Mouse (Mus musculus) forebrain, embryonic 12.5 days (tissue): ENCODE results near the gene Adgrl1. TPM values are rescaled to one million over a fixed set of nuclear protein-coding genes. Genes with fewer than 3 reads are reported as not detected.

Source experiments
- ATAC-seq: fragments of 200-750 bp; cut with Nextera tagmentation; 2 replicates; pipeline ENCODE4 v1.8.0; 2017; ENCODE audit warnings: moderate TSS enrichment; ENCODE audit not compliant: low FRiP score
- H3K27ac ChIP-seq: fragments of 300-500 bp; sonication (generic); 2 replicates; pipeline ENCODE4 v1.5.1; 2016; ENCODE audit warnings: mild to moderate bottlenecking
- H3K27me3 ChIP-seq: fragments of 300-500 bp; sonication (generic); 2 replicates; pipeline ENCODE4 v1.6.1; 2016; ENCODE audit warnings: mild to moderate bottlenecking
- H3K36me3 ChIP-seq: fragments of 300-500 bp; sonication (generic); replicated peaks from 2 replicates; pipeline ENCODE4 v1.6.1; 2016; ENCODE audit warnings: mild to moderate bottlenecking
- H3K4me1 ChIP-seq: fragments of 300-500 bp; sonication (generic); 2 replicates; pipeline ENCODE4 v1.6.1; 2016
- H3K4me2 ChIP-seq: fragments of 300-500 bp; sonication (generic); 2 replicates; pipeline ENCODE4 v1.6.1; 2016; ENCODE audit warnings: mild to moderate bottlenecking, moderate library complexity
- H3K4me3 ChIP-seq: fragments of 300-500 bp; sonication (generic); replicated peaks from 2 replicates; pipeline ENCODE4 v1.5.1; 2016; ENCODE audit warnings: mild to moderate bottlenecking
- H3K9ac ChIP-seq: fragments of 300-500 bp; sonication (generic); 2 replicates; pipeline ENCODE4 v1.6.1; 2016; ENCODE audit warnings: mild to moderate bottlenecking
- H3K9me3 ChIP-seq: fragments of 300-500 bp; sonication (generic); 2 replicates; pipeline ENCODE4 v1.6.1; 2016
- WGBS: fragments of 180-500 bp; shearing (Covaris S2); methylation state at CpG from one replicate; pipeline ENCODE4 v1.1.7; 2016; 5-methylcytosine and 5-hydroxymethylcytosine counted together
- polyA plus RNA-seq: library from polyadenylated mRNA; unstranded; fragments of >200 nt; fragmentation: Nextera tagmentation; extraction: Ambion mirVana; gene quantifications from 2 replicates; pipeline ENCODE4 v1.2.1, GENCODE M21; 2016

Gene Adgrl1
- polyA plus RNA-seq, 1 experiment from 2014 or later = 31.3 TPM

DNA sequence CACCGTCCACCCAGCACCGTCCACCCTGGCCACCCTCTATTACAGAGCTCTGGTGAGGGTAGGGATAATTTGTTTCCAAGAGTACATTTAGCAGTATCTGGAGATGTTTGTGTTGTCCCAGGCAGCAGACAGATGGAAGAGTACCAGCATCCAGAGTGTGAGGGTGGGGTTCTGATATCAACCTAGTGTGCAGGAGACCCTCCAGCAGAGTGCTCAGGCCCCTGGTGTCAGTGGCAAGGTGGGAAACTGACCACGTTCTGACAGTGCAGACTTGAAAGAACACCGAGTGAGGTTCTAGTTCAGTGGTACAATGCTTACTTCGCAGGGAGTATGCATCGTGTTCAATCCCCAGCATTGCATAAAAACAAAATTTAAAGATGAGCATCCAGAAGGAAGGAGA is 71.8 kb downstream of the Adgrl1 start:
- Histone ChIP-seq H3K9me3 (no peaks in the 10 kb centered on the region), H3K27me3 (no peaks in the 10 kb centered on the region), H3K4me3 (peak overlapping the region; percentile 93; the same call in 1 of the 2 replicates), H3K4me1 (peaks cover 26% of the 10 kb centered on the region), H3K4me2 (peak overlapping the region; percentile 95), H3K36me3 (peaks cover 27% of the 10 kb centered on the region), H3K9ac (peak overlapping the region; percentile 79; the same call in 1 of the 2 replicates), H3K27ac (no peak overlapping the region)
- no peak for ATAC-seq
- WGBS = 71% methylated on average over 6 of the region's 6 CpGs

DNA sequence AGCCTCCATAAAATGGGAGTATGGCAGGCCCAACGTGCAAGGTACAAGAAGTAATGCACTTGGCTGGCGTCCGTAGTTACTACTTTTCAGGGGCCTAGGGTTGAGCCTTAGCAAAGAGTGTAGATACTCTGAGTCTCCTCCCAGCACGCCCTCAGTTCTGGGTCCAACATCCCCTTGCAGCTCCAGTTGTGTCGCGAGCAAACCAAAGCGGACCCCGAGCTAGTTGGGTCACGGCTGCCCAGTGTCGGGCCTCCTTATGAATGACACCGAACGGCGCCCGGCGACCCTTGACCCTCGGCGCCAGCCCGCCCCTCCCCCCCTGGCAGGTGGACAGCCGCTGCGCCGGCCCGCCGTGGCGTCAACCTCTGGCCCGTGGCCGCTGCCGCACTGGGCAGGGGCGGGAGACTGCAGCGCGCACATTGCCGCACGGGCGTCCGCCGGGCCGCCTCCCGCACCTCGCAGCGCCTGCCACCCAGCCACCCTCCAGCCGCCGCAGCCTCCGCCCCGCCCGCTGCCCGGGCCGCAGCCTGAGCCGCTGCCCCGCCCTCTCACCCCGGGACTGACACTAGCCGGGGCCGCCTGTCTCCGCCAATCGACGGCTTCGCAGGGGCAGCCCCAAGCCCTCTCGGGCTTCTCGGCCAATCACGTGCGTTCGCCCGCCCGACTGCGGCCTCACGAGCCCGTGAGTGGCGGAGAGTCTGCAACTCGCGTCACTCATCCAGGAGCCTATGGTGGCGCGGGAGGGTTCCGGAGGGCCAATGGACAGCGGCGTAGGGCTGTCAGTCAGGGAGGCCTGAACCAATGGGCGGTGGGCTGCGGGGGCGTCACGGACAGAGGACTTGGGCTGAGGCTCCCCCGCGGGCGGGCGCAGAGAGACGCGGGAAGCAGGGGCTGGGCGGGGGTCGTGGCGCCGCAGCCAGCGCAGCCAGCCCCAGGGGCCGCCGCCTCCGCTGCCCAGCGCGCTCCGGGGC is 72.5 kb downstream of the Adgrl1 start, which contains the start of gene Prkaca:
Gene Prkaca (plus strand): TSS at position 844 of the 971 bp plus-strand sequence.
- under 1% methylated on average over 78 of the region's 94 CpGs for WGBS
- Histone ChIP-seq H3K4me3 (peak within 1 kb of the TSS; percentile 93), H3K27me3 (no peaks in the 10 kb centered on the region), H3K4me1 (peaks cover 34% of the 10 kb centered on the region), H3K36me3 (peaks cover 25% of the 10 kb centered on the region), H3K9ac (peak within 1 kb of the TSS; percentile 86), H3K9me3 (no peaks in the 10 kb centered on the region), H3K27ac (peak within 1 kb of the TSS; percentile 82), H3K4me2 (peak within 1 kb of the TSS; percentile 99)
- peak; percentile 100 for ATAC-seq

DNA sequence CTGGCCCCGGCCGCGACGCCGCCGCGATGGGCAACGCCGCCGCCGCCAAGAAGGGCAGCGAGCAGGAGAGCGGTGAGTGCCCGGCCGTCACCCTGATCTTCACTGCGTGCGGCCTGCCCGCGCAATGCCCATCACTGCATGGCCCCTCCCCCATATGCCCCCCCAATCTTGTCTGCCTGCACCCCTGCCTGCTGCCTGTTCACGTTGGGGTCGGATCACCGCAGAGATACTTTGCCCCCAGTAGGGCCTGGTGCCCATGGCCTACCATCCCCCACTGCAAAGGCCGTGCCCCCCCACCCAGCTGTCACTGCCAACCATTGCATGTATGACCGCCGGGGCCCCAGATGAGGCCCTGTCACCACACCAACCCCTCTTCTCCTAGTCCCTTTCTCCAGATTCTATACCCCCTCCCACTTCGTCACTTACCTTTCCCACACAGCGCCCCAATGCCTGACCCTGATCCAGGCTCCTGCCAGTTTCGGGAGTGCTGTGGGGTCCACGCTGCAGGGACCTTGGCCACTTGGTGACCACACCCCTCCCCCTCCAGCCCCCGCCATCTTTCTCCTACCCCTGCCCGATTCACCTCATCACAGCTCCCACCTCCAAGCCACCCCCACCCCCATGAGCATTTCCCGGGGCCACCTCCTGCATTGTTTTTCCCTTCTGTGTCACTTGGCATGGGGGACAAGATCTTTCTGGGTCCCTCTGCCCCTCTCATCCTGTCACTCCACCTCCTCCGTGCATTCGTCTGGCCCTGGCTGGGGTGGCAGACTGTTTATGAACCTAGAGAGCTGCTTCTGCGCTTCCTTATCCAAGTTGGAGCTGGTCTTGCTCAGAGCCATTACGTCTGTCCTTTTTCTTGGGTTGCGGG is 73.5 kb downstream of the Adgrl1 start:
- no peak for ATAC-seq
- peak overlapping the region; percentile 86 for H3K9ac ChIP-seq

DNA sequence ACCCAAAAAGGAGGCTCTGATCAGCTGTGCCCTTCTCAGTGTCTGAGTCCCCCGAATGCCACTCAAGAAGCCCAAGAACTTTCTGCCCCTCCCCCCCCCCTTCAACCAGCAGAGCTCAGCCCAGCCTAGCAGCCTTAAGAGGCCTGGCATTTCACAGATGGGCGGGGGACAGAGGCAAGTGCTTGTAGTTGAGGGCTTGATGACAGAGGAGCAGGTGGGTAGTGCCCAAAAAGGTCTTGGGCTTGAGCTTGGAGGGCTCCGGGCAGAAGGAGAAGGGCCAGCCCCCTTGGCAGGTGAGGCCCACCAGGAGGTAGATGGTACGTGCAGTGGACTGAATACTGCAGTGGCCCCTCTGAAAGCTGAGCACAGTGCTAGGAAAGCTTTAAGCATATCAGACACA is 74.6 kb downstream of the Adgrl1 start:
- WGBS = 73% methylated on average over 4 of the region's 4 CpGs
- Histone ChIP-seq H3K4me3 (no peak overlapping the region; the same call in 1 of the 2 replicates), H3K9me3 (no peaks in the 10 kb centered on the region), H3K27ac (no peak overlapping the region), H3K4me1 (peaks cover 44% of the 10 kb centered on the region), H3K4me2 (peak overlapping the region; percentile 99), H3K9ac (0 out of 2 replicates have a peak overlapping the region, but pooled peaks have one; percentile 86), H3K27me3 (no peaks in the 10 kb centered on the region), H3K36me3 (peaks cover 9% of the 10 kb centered on the region)
- no peak for ATAC-seq

More for the DNA sequence above, 73.5 kb downstream of the Adgrl1 start:
- peak overlapping the region; percentile 99 for H3K4me2 ChIP-seq
- WGBS = 6% methylated on average over 21 of the region's 37 CpGs
- no peaks in the 10 kb centered on the region for H3K27me3 ChIP-seq
- peaks cover 43% of the 10 kb centered on the region for H3K4me1 ChIP-seq
- peak overlapping the region; percentile 93 for H3K4me3 ChIP-seq
- H3K9me3 ChIP-seq = no peaks in the 10 kb centered on the region
- H3K27ac ChIP-seq = peak overlapping the region; percentile 73
- peaks cover 18% of the 10 kb centered on the region for H3K36me3 ChIP-seq

DNA sequence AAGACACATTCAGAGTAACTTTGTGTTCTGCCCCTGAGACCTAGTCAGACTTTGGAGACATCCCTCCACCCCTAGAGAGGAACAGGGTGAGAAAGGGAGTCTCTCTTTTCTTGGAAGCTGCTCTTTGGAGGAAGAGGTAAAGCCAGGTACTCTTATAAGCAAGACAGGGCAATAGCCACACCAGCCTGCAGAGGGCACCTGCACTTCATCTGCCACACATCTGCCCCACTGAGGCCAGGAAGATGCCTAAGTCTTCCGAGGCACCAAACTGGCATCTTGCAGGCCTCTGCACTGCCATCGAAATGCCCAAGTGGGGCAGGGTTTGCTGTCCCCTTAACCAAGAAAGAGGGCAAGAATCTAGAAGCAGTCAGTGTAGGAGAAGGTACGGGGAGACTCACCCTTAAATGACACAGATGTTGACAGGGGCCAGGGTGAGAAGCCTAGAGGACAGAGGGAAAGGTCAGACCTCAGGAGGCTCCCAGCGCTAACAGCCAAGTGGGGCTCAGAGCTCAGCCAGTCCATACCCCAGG is 76.3 kb downstream of the Adgrl1 start:
- 82% methylated on average over 4 of the region's 4 CpGs for WGBS
- no peak overlapping the region for H3K4me2 ChIP-seq
- H3K4me1 ChIP-seq = peaks cover 44% of the 10 kb centered on the region
- ATAC-seq = no peak
- no peak overlapping the region for H3K4me3 ChIP-seq
- H3K27me3 ChIP-seq = no peaks in the 10 kb centered on the region
- H3K9me3 ChIP-seq = no peaks in the 10 kb centered on the region
- H3K36me3 ChIP-seq = peaks cover 11% of the 10 kb centered on the region
- no peak overlapping the region for H3K27ac ChIP-seq
- H3K9ac ChIP-seq = no peak overlapping the region

DNA sequence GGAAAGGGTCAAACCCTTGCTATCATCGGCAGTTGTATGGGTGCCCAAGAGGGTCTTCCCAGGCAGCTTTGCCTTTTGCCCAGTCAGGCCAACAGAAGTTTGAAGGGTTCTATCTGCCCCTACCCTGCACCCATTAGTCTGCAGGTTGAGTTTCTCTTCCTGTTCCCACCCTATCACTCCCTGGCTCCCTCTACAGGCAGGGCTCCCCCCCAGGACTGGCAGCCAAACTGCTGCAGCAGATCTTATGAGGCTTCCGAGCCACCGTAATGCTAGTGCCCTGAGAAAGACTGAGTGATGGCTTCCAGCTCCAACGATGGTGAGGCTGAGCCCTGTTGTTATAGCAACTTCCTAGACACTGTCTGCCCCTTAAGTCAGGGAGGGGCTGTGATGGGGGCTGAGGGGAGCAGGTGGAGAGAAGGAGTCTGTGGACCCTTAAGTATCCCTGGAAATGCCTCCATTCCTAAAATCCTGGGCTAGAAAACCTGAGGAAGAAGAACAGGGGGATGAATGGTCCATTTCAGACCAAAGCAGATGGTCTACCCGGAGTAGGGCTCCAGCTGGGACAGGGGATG is 77.0 kb downstream of the Adgrl1 start:
- no peak for ATAC-seq
- H3K27ac ChIP-seq = no peak overlapping the region
- no peak overlapping the region for H3K9ac ChIP-seq
- H3K4me2 ChIP-seq = no peak overlapping the region
- H3K27me3 ChIP-seq = no peaks in the 10 kb centered on the region
- no peak overlapping the region for H3K4me3 ChIP-seq
- peaks cover 18% of the 10 kb centered on the region for H3K36me3 ChIP-seq
- H3K9me3 ChIP-seq = no peaks in the 10 kb centered on the region
- H3K4me1 ChIP-seq = peaks cover 39% of the 10 kb centered on the region
- WGBS = 89% methylated on average over 5 of the region's 5 CpGs

DNA sequence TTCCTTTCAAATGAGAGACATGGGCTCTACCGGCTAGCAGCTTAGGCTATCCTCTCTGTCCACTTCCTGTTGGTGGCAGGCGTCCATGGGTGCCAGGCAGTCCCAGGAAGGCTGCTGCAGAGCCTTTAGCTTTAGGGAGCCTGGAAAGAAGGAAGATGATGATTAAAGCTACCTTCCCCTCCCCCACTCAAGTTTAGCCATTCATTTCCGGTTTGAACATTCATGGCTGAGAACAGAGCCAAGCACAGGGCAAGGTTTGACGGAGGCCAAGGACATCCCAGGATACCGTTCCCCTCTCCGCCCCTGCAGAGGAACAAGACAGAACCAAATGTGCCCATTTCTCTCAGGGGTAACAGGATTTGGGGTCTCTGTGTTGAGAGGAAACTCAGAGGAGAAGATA is 77.7 kb downstream of the Adgrl1 start:
- WGBS = 64% methylated on average over 6 of the region's 6 CpGs
- Histone ChIP-seq H3K4me3 (no peak overlapping the region), H3K4me2 (no peak overlapping the region), H3K4me1 (peaks cover 36% of the 10 kb centered on the region), H3K9me3 (no peaks in the 10 kb centered on the region), H3K9ac (no peak overlapping the region; the same call in 1 of the 2 replicates), H3K27ac (no peak overlapping the region), H3K27me3 (no peaks in the 10 kb centered on the region), H3K36me3 (peaks cover 26% of the 10 kb centered on the region)
- no peak for ATAC-seq

DNA sequence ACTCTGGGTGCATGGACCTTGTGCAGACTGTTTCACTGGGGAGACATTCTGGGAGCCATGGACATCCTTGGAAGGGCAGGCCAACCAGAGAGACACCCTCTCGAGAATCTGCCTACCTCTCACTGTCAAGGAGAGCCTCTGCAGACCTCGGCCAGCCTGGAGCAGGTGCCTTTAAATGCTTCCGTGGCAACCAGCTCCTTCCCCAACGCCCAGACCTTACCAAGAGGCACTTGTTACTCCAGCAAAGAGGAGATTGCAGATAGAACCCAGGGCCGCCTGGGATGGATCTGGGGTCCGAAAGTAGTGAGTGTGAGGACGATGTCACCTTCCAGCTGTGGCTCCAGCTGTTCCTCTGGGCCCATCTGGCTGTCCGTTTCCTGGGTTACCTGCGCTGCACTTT is 78.3 kb downstream of the Adgrl1 start:
- ATAC-seq = no peak
- Histone ChIP-seq H3K27ac (peak overlapping the region; percentile 32; the same call in 1 of the 2 replicates), H3K9ac (0 out of 2 replicates have a peak overlapping the region, but pooled peaks have one; percentile 33), H3K9me3 (no peaks in the 10 kb centered on the region), H3K4me3 (no peak overlapping the region), H3K36me3 (peaks cover 32% of the 10 kb centered on the region), H3K4me2 (no peak overlapping the region), H3K27me3 (no peaks in the 10 kb centered on the region), H3K4me1 (peaks cover 35% of the 10 kb centered on the region)
- 78% methylated on average over 9 of the region's 9 CpGs for WGBS

DNA sequence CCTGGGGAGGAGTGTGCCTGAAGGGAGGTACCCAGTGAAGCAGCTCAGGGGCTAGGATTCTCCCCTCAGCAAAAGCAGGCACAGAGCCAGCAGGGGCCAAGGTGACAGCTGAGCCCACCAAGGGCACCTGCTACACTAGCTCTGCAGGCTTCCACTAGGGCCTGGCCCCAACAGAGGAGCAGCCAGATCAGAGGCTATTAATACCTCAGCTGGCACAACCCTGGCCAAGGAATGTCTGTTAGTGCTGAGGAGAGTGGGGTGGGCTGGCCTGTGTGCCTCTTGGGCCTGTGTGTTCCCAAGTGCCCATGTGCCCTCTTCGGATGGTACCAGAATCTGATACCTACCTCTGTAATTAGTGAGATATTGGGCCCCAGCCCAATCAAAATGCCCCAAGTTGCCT is 80.3 kb downstream of the Adgrl1 start:
- 87% methylated on average over 1 of the region's 1 CpGs for WGBS
- Histone ChIP-seq H3K27ac (no peak overlapping the region), H3K4me3 (no peak overlapping the region), H3K9ac (no peak overlapping the region), H3K9me3 (no peaks in the 10 kb centered on the region), H3K4me2 (no peak overlapping the region), H3K36me3 (peaks cover 50% of the 10 kb centered on the region), H3K4me1 (peaks cover 19% of the 10 kb centered on the region), H3K27me3 (no peaks in the 10 kb centered on the region)
- ATAC-seq = no peak

DNA sequence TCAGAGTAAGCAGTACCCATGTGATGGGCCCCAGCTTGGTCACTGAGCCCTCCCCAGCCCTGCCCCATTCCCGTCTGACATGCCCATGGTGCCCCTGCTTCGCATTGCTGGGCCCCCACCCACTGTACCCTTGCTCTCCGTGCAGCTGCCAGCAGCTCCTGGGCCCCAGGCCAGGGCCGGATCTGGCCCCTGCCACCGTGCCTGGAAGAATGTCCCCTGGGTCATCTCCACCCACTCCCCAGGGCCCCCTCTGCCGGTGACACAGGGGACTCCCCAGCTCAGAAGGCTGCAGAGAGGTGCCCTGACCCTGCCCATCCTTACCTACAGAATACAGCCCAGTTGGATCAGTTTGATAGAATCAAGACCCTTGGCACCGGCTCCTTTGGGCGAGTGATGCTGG is 80.9 kb downstream of the Adgrl1 start:
- Histone ChIP-seq H3K9me3 (no peaks in the 10 kb centered on the region), H3K4me3 (no peak overlapping the region), H3K4me2 (no peak overlapping the region), H3K27me3 (no peaks in the 10 kb centered on the region), H3K36me3 (peaks cover 53% of the 10 kb centered on the region), H3K9ac (no peak overlapping the region), H3K4me1 (peaks cover 19% of the 10 kb centered on the region), H3K27ac (no peak overlapping the region)
- no peak for ATAC-seq
- WGBS = 86% methylated on average over 8 of the region's 8 CpGs

DNA sequence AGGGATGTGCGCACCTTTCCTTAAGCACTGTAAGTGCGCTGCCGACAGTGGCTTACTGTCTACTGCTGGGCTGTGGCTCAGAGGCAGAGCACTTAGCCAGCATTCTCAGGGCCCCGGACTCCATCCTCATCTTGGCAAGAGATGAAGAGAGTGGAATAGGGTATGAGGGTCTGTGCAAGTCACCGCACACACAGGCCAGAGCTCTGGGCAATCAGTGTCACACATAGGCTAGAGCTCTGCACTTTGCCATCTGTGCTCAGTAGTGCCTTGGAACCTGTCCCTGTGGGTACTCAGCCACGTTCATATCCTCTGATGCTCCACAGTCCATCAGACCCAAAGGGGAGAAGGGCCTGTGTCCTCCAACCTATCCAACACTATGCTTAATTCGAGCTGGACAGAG is 81.6 kb downstream of the Adgrl1 start:
- Histone ChIP-seq H3K27me3 (no peaks in the 10 kb centered on the region), H3K4me3 (no peak overlapping the region), H3K9me3 (no peaks in the 10 kb centered on the region), H3K9ac (no peak overlapping the region), H3K36me3 (peaks cover 60% of the 10 kb centered on the region), H3K4me2 (no peak overlapping the region), H3K27ac (no peak overlapping the region), H3K4me1 (peaks cover 19% of the 10 kb centered on the region)
- no peak for ATAC-seq
- WGBS = 97% methylated on average over 7 of the region's 7 CpGs
